In the genomic region with DNA sequence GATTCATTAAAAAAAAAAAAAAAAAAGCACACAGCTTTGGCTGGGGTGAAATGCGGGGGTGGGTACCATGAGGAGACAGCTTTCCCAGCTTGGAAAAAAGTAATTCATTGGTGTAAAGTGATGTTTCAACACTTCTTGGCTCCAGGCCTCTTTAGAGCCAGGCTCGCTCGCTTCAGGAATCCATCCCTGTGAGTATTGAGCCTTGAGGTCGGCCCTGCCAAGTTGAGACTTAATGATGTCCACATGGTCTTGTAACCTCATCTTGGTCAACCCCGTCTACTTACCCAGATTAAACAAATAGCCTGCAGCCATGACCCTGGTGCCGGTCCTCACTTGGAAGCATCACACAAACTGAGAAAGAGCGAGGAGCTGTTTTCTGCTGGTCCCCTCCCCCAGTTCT, we compare ENCODE assay signal across 18 mouse cellular contexts.
A peak's percentile ranks its signal among the peaks of the same experiment; 100 is the strongest.
DNase-seq lines count a peak whose midpoint lies in the region; ATAC-seq and TF ChIP-seq lines count a peak whose summit lies in the region.
"Had no signal": no experiment of that assay in that cellular context is flagged by ENCODE, and none has a peak within 500 bp of the region (broad histone marks: within the 10 kb centered on the region; RNA-seq: fewer than 3 reads in every experiment).

No protein-coding gene starts in this region.

- 80% methylated on average over 7 of the region's 7 CpGs for WGBS in heart, embryonic 11.5 days (ENCODE audit: insufficient replicate concordance)
- 47% methylated on average over 7 of the region's 7 CpGs for WGBS in embryonic facial prominence, embryonic 14.5 days
- WGBS in limb, embryonic 13.5 days = 42% methylated on average over 7 of the region's 7 CpGs
- 94% methylated on average over 7 of the region's 7 CpGs for WGBS in midbrain, postnatal 0 days

- H3K4me2 ChIP-seq in heart, embryonic 11.5 days = no peak overlapping the region
- H3K4me2 ChIP-seq in embryonic facial prominence, embryonic 14.5 days (ENCODE audit: low read depth, low read length) = no peak overlapping the region
- no peak overlapping the region for H3K4me2 ChIP-seq in limb, embryonic 13.5 days (replicated peaks)
- no peak overlapping the region for H3K4me2 ChIP-seq in midbrain, postnatal 0 days (ENCODE audit: low read depth, low read length, poor library complexity, severe bottlenecking)
- H3K4me2 ChIP-seq: heart, embryonic 15.5 days had no signal

- H3K9ac ChIP-seq in heart, embryonic 11.5 days (ENCODE audit: low read depth, low read length) = no peak overlapping the region
- H3K9ac ChIP-seq in embryonic facial prominence, embryonic 14.5 days (ENCODE audit: low read depth, low read length) = no peak overlapping the region
- no peak overlapping the region for H3K9ac ChIP-seq in limb, embryonic 13.5 days
- H3K9ac ChIP-seq in midbrain, postnatal 0 days (replicated peaks; ENCODE audit: low read length, poor library complexity, severe bottlenecking) = no peak overlapping the region
- H3K9ac ChIP-seq: heart, embryonic 15.5 days had no signal

- TF ChIP-seq CTCF in midbrain, postnatal 0 days (IDR thresholded peaks at IDR 0.05) = no peak

- intact Hi-C loops in heart, postnatal 25 days (cut with DNase I) = no loop called here

- peak; percentile 31 for DNase-seq in heart, postnatal 25 days (ENCODE audit: low spot score)
- DNase-seq in embryonic facial prominence, embryonic 14.5 days (ENCODE audit: low spot score) = peak; percentile 41
- peak; percentile 68 for DNase-seq in skeletal muscle tissue, adult 2 months (ENCODE audit: low read depth, low spot score)
- no peak for DNase-seq in testis, postnatal 10 days (ENCODE audit: low spot score)
- DNase-seq in midbrain, postnatal 0 days (ENCODE audit: low spot score) = no peak
- no peak for DNase-seq in thymus, postnatal 0 days (ENCODE audit: low spot score)
- DNase-seq: adrenal gland, postnatal 10 days; cerebellum, postnatal 10 days; kidney, postnatal 14 days; layer of hippocampus, postnatal 36 days; liver; right cerebral cortex, adult 18-20 months; thymus, postnatal 4 days had no signal

- H3K9me3 ChIP-seq in heart, embryonic 11.5 days (replicated peaks; ENCODE audit: control insufficient read depth, low read length) = no peaks in the 10 kb centered on the region
- no peaks in the 10 kb centered on the region for H3K9me3 ChIP-seq in embryonic facial prominence, embryonic 14.5 days (ENCODE audit: control insufficient read depth, low read length)
- H3K9me3 ChIP-seq in limb, embryonic 13.5 days = no peaks in the 10 kb centered on the region
- H3K9me3 ChIP-seq in midbrain, postnatal 0 days (ENCODE audit: low read length) = no peaks in the 10 kb centered on the region
- H3K9me3 ChIP-seq: heart, embryonic 15.5 days had no signal

- no peak for ATAC-seq in heart, embryonic 11.5 days (replicated peaks; ENCODE audit: insufficient number of reproducible peaks, low FRiP score, low TSS enrichment)
- no peak for ATAC-seq in embryonic facial prominence, embryonic 14.5 days (ENCODE audit: low read depth)
- peak; percentile 68; the same call in 1 of the 2 replicates for ATAC-seq in limb, embryonic 13.5 days (ENCODE audit: low FRiP score, low read depth)
- no peak for ATAC-seq in midbrain, postnatal 0 days (ENCODE audit: low FRiP score)
- ATAC-seq: CD4-positive, CD25-positive, alpha-beta regulatory T cell, adult 4 months; inflammation-experienced regulatory T-cells, adult 6 months had no signal

- peaks cover 20% of the 10 kb centered on the region for H3K36me3 ChIP-seq in heart, embryonic 11.5 days (ENCODE audit: control insufficient read depth, insufficient read depth, low read length)
- H3K36me3 ChIP-seq in embryonic facial prominence, embryonic 14.5 days (ENCODE audit: control insufficient read depth, insufficient read depth, low read length) = peaks cover 81% of the 10 kb centered on the region
- peaks cover 86% of the 10 kb centered on the region for H3K36me3 ChIP-seq in limb, embryonic 13.5 days
- no peaks in the 10 kb centered on the region; the same call in 1 of the 2 replicates for H3K36me3 ChIP-seq in midbrain, postnatal 0 days (ENCODE audit: insufficient read depth, low read length)

- no peaks in the 10 kb centered on the region for H3K27me3 ChIP-seq in heart, embryonic 11.5 days (ENCODE audit: control insufficient read depth, insufficient read depth, low read length)
- no peaks in the 10 kb centered on the region for H3K27me3 ChIP-seq in embryonic facial prominence, embryonic 14.5 days (replicated peaks; ENCODE audit: control insufficient read depth, insufficient read depth, low read length)
- H3K27me3 ChIP-seq in limb, embryonic 13.5 days = no peaks in the 10 kb centered on the region
- H3K27me3 ChIP-seq in midbrain, postnatal 0 days (ENCODE audit: insufficient read depth, low read length) = no peaks in the 10 kb centered on the region
- H3K27me3 ChIP-seq: heart, embryonic 15.5 days had no signal

- H3K4me1 ChIP-seq in heart, embryonic 11.5 days (ENCODE audit: control insufficient read depth, insufficient read depth, low read length) = peaks cover 7% of the 10 kb centered on the region
- H3K4me1 ChIP-seq in embryonic facial prominence, embryonic 14.5 days (ENCODE audit: control insufficient read depth, insufficient read depth, low read length) = peaks cover 5% of the 10 kb centered on the region; the same call in 1 of the 2 replicates
- H3K4me1 ChIP-seq in limb, embryonic 13.5 days = peaks cover 19% of the 10 kb centered on the region
- no peaks in the 10 kb centered on the region for H3K4me1 ChIP-seq in midbrain, postnatal 0 days (ENCODE audit: insufficient read depth, low read length)

- no peak overlapping the region for H3K27ac ChIP-seq in heart, embryonic 11.5 days (ENCODE audit: low read depth, low read length)
- H3K27ac ChIP-seq in embryonic facial prominence, embryonic 14.5 days (replicated peaks; ENCODE audit: low read depth, low read length) = no peak overlapping the region
- no peak overlapping the region for H3K27ac ChIP-seq in limb, embryonic 13.5 days
- H3K27ac ChIP-seq in midbrain, postnatal 0 days (ENCODE audit: low read depth, low read length) = no peak overlapping the region
- H3K27ac ChIP-seq: heart, embryonic 15.5 days had no signal

- no peak overlapping the region for H3K4me3 ChIP-seq in heart, embryonic 11.5 days (ENCODE audit: low read depth, low read length)
- no peak overlapping the region for H3K4me3 ChIP-seq in embryonic facial prominence, embryonic 14.5 days (ENCODE audit: low read depth, low read length)
- no peak overlapping the region for H3K4me3 ChIP-seq in limb, embryonic 13.5 days
- no peak overlapping the region for H3K4me3 ChIP-seq in midbrain, postnatal 0 days (ENCODE audit: low read depth, low read length)
- H3K4me3 ChIP-seq: heart, embryonic 15.5 days had no signal

Comparison
In these comparisons a context has a peak if more than half of its experiments do, and no peak if none do; other contexts are left out.
1. DNase-seq: peak in heart, postnatal 25 days (single experiment), embryonic facial prominence, embryonic 14.5 days (single experiment) and skeletal muscle tissue, adult 2 months (single experiment); none in testis, postnatal 10 days (single experiment), midbrain, postnatal 0 days (single experiment) and thymus, postnatal 0 days (single experiment).